Mouse (Mus musculus) liver, adult 2 months (tissue): ENCODE measurements around the gene Ptprg. TPM values are rescaled to one million over a fixed set of nuclear protein-coding genes. Genes with fewer than 3 reads are reported as not detected.
A peak's percentile ranks its signal among the peaks of the same experiment; 100 is the strongest.
"Not testable (repeated sequence)": the region's sequence is repeated elsewhere in the genome, so short reads cannot be mapped to it uniquely, and the experiment has no call there.

Experiments used
- DNase-seq: peaks from one replicate; pipeline ENCODE4 v3.0.0-alpha.2; 2011; ENCODE audit warnings: low read depth, low spot score; ENCODE audit errors: extremely low read depth
- H3K27ac ChIP-seq: fragments of 200-500 bp; replicated peaks from 2 replicates; pipeline ENCODE4 v1.5.1; 2012; ENCODE audit warnings: low read depth, mild to moderate bottlenecking, control low read depth, inconsistent platforms, low read length; ENCODE audit not compliant: insufficient read depth
- H3K27me3 ChIP-seq: fragments of 200-500 bp; 2 replicates; pipeline ENCODE4 v1.6.1; 2012; ENCODE audit warnings: mild to moderate bottlenecking, moderate library complexity, low read length, inconsistent platforms; ENCODE audit not compliant: control insufficient read depth, insufficient read depth
- H3K36me3 ChIP-seq: fragments of 200-500 bp; 2 replicates; pipeline ENCODE4 v1.6.1; 2012; ENCODE audit warnings: low read length, inconsistent platforms; ENCODE audit not compliant: control insufficient read depth, insufficient read depth
- H3K4me1 ChIP-seq: fragments of 200-500 bp; 2 replicates; pipeline ENCODE4 v1.6.1; 2011; ENCODE audit warnings: low read length; ENCODE audit not compliant: control insufficient read depth, insufficient read depth
- H3K4me3 ChIP-seq: fragments of 200-500 bp; 2 replicates; pipeline ENCODE4 v1.5.1; 2011; ENCODE audit warnings: low read depth, mild to moderate bottlenecking, control low read depth, low read length, moderate library complexity; ENCODE audit not compliant: insufficient read depth
- H3K79me2 ChIP-seq: fragments of 200-500 bp; 2 replicates; pipeline ENCODE4 v1.6.1; 2012; ENCODE audit warnings: inconsistent platforms, mild to moderate bottlenecking, low read length, moderate library complexity; ENCODE audit not compliant: control insufficient read depth, insufficient read depth
- H3K9ac ChIP-seq: fragments of 200-500 bp; 2 replicates; pipeline ENCODE4 v1.6.1; 2012; ENCODE audit warnings: low read depth, mild to moderate bottlenecking, control low read depth, inconsistent platforms, low read length
- CTCF ChIP-seq: fragments of 200-500 bp; IDR thresholded peaks from 2 replicates; pipeline ENCODE4 v1.5.1; 2011; ENCODE audit warnings: low read depth, low read length, control low read depth
- POLR2A ChIP-seq: fragments of 200-500 bp; IDR thresholded peaks from 2 replicates; pipeline ENCODE4 v1.6.1; 2011; ENCODE audit warnings: low read length, control low read depth; ENCODE audit not compliant: insufficient read depth; ENCODE audit errors: extremely low read depth
- WGBS: fragments of 180-500 bp; shearing (Covaris S2); methylation state at CpG from one replicate; pipeline ENCODE4 v1.1.7; 2018; 5-methylcytosine and 5-hydroxymethylcytosine counted together
- polyA plus RNA-seq: library from polyadenylated mRNA; depleted of rRNA; stranded (reverse); fragments of >200 nt; gene quantifications from 2 replicates; pipeline ENCODE4 v1.2.3, GENCODE M21; 2012
- total RNA-seq: library from RNA; depleted of rRNA; stranded (reverse); fragments of >200 nt; gene quantifications from 2 replicates; pipeline ENCODE4 v1.2.3, GENCODE M21; 2014

Ptprg gene
- total and polyA plus RNA-seq, 2 experiments: 17.4 to 19.9 TPM

GRCm38 (mm10) chr14:12056912-12057524 lies 503.7 kb downstream of the Ptprg start:
- Histone ChIP-seq H3K36me3 (no peaks in the 10 kb centered on the region), H3K4me3 (no peak overlapping the region), H3K9ac (no peak overlapping the region), H3K27ac (no peak overlapping the region), H3K4me1 (no peaks in the 10 kb centered on the region), H3K27me3 (no peaks in the 10 kb centered on the region), H3K79me2 (no peaks in the 10 kb centered on the region; the same call in 1 of the 2 replicates)
- 94% methylated on average over 5 of the region's 5 CpGs for WGBS
- no peak for DNase-seq
- TF ChIP-seq POLR2A (no peak), CTCF (no peak)

GRCm38 (mm10) chr14:12057856-12058255 lies 504.5 kb downstream of the Ptprg start:
- Histone ChIP-seq H3K27me3 (no peaks in the 10 kb centered on the region), H3K27ac (no peak overlapping the region), H3K79me2 (no peaks in the 10 kb centered on the region; the same call in 1 of the 2 replicates), H3K4me3 (no peak overlapping the region), H3K36me3 (no peaks in the 10 kb centered on the region), H3K4me1 (no peaks in the 10 kb centered on the region), H3K9ac (no peak overlapping the region)
- DNase-seq: no peak
- WGBS: 89% methylated on average over 2 of the region's 2 CpGs
- TF ChIP-seq CTCF (no peak), POLR2A (no peak)

- DNase-seq: peak; percentile 31
- no peaks in the 10 kb centered on the region for H3K36me3 ChIP-seq
- no peaks in the 10 kb centered on the region for H3K27me3 ChIP-seq
- no peaks in the 10 kb centered on the region for H3K4me1 ChIP-seq
- TF ChIP-seq CTCF: no peak
- TF ChIP-seq POLR2A: no peak
- WGBS: 79% methylated on average over 7 of the region's 7 CpGs
- H3K27ac ChIP-seq: no peak overlapping the region
- no peak overlapping the region for H3K4me3 ChIP-seq
- no peaks in the 10 kb centered on the region; the same call in 1 of the 2 replicates for H3K79me2 ChIP-seq
- no peak overlapping the region for H3K9ac ChIP-seq
These were observed 505.8 kb downstream of the Ptprg start for GRCm38 (mm10) chr14:12059149-12059548.

GRCm38 (mm10) chr14:12061313-12061712 lies 508.0 kb downstream of the Ptprg start:
- not testable (repeated sequence) for H3K9ac ChIP-seq, DNase-seq, H3K27me3 ChIP-seq, H3K79me2 ChIP-seq, H3K36me3 ChIP-seq, H3K4me1 ChIP-seq, H3K4me3 ChIP-seq, H3K27ac ChIP-seq
- WGBS: 69% methylated on average over 2 of the region's 2 CpGs

- Histone ChIP-seq H3K27ac (no peak overlapping the region), H3K4me1 (no peaks in the 10 kb centered on the region), H3K36me3 (no peaks in the 10 kb centered on the region), H3K9ac (no peak overlapping the region), H3K4me3 (no peak overlapping the region), H3K27me3 (no peaks in the 10 kb centered on the region), H3K79me2 (no peaks in the 10 kb centered on the region; the same call in 1 of the 2 replicates)
- TF ChIP-seq CTCF: no peak
- TF ChIP-seq POLR2A: no peak
- WGBS: 87% methylated on average over 7 of the region's 7 CpGs
- no peak for DNase-seq
These were observed 509.5 kb downstream of the Ptprg start for GRCm38 (mm10) chr14:12062628-12063360.

- Histone ChIP-seq H3K27me3 (no peaks in the 10 kb centered on the region), H3K27ac (no peak overlapping the region), H3K36me3 (no peaks in the 10 kb centered on the region), H3K4me1 (no peaks in the 10 kb centered on the region), H3K79me2 (no peaks in the 10 kb centered on the region), H3K4me3 (no peak overlapping the region), H3K9ac (no peak overlapping the region)
- TF ChIP-seq POLR2A: no peak
- no peak for DNase-seq
- WGBS: 41% methylated on average over 1 of the region's 1 CpGs
These were observed 511.7 kb downstream of the Ptprg start for GRCm38 (mm10) chr14:12065001-12065400.
